Comparison of ENCODE assay signal across 14 mouse cellular contexts in genomic region chr8:93940542-93941423, GRCm38 (mm10).
DNase-seq lines count a peak whose midpoint lies in the region; ATAC-seq and TF ChIP-seq lines count a peak whose summit lies in the region.
"Had no signal": no experiment of that assay in that cellular context is flagged by ENCODE, and none has a peak within 500 bp of the region (broad histone marks: within the 10 kb centered on the region; RNA-seq: fewer than 3 reads in every experiment).

No protein-coding gene starts in this region.

- H3K36me3 ChIP-seq in hindbrain, embryonic 16.5 days (ENCODE audit: control insufficient read depth, insufficient read depth, low read length): no peaks in the 10 kb centered on the region
- H3K36me3 ChIP-seq in hindbrain, embryonic 10.5 days: no peaks in the 10 kb centered on the region
- peaks cover 13% of the 10 kb centered on the region; the same call in 1 of the 2 replicates for H3K36me3 ChIP-seq in midbrain, embryonic 15.5 days (replicated peaks)
- H3K36me3 ChIP-seq in midbrain, postnatal 0 days (ENCODE audit: insufficient read depth, low read length): peaks cover 13% of the 10 kb centered on the region
- H3K36me3 ChIP-seq in myocyte (ENCODE audit: control insufficient read depth, insufficient read depth): no peaks in the 10 kb centered on the region
- H3K36me3 ChIP-seq: G1E; intestine, embryonic 15.5 days; limb, embryonic 10.5 days; liver, embryonic 13.5 days had no signal

- peak overlapping the region; percentile 5; the same call in 1 of the 2 replicates for H3K27ac ChIP-seq in hindbrain, embryonic 16.5 days (ENCODE audit: low read depth, low read length)
- no peak overlapping the region for H3K27ac ChIP-seq in hindbrain, embryonic 10.5 days
- 0 out of 2 replicates have a peak overlapping the region, but pooled peaks have one; percentile 34 for H3K27ac ChIP-seq in midbrain, embryonic 15.5 days
- no peak overlapping the region for H3K27ac ChIP-seq in midbrain, postnatal 0 days (ENCODE audit: low read depth, low read length)
- H3K27ac ChIP-seq: intestine, embryonic 15.5 days; kidney, postnatal 0 days; limb, embryonic 10.5 days; liver, embryonic 13.5 days had no signal

- WGBS in hindbrain, embryonic 16.5 days: 80% methylated on average over 11 of the region's 11 CpGs
- 77% methylated on average over 11 of the region's 11 CpGs for WGBS in hindbrain, embryonic 10.5 days
- 80% methylated on average over 11 of the region's 11 CpGs for WGBS in midbrain, embryonic 15.5 days
- 73% methylated on average over 11 of the region's 11 CpGs for WGBS in midbrain, postnatal 0 days

- no peaks in the 10 kb centered on the region for H3K79me2 ChIP-seq in myocyte (ENCODE audit: control insufficient read depth, insufficient read depth)

- no peak overlapping the region for H3K4me2 ChIP-seq in hindbrain, embryonic 16.5 days (ENCODE audit: low read length)
- no peak overlapping the region for H3K4me2 ChIP-seq in midbrain, embryonic 15.5 days
- H3K4me2 ChIP-seq in midbrain, postnatal 0 days (ENCODE audit: low read depth, low read length, poor library complexity, severe bottlenecking): no peak overlapping the region
- peak overlapping the region; percentile 58 for H3K4me2 ChIP-seq in myocyte (ENCODE audit: low read depth)
- H3K4me2 ChIP-seq: intestine, embryonic 15.5 days; liver, embryonic 13.5 days had no signal

- peaks cover under 1% of the 10 kb centered on the region for H3K4me1 ChIP-seq in hindbrain, embryonic 16.5 days (ENCODE audit: control insufficient read depth, insufficient read depth, low read depth, low read length)
- 0 out of 2 replicates have a peak, but pooled peaks cover 8% of the 10 kb centered on the region for H3K4me1 ChIP-seq in hindbrain, embryonic 10.5 days (replicated peaks)
- H3K4me1 ChIP-seq in midbrain, embryonic 15.5 days: peaks cover 3% of the 10 kb centered on the region; the same call in 1 of the 2 replicates
- no peaks in the 10 kb centered on the region for H3K4me1 ChIP-seq in midbrain, postnatal 0 days (ENCODE audit: insufficient read depth, low read length)
- H3K4me1 ChIP-seq: intestine, embryonic 15.5 days; liver, embryonic 13.5 days had no signal

- H3K27me3 ChIP-seq in hindbrain, embryonic 16.5 days (replicated peaks; ENCODE audit: control insufficient read depth, insufficient read depth, low read length): no peaks in the 10 kb centered on the region
- H3K27me3 ChIP-seq in hindbrain, embryonic 10.5 days (ENCODE audit: insufficient read depth, poor library complexity, severe bottlenecking): no peaks in the 10 kb centered on the region
- no peaks in the 10 kb centered on the region for H3K27me3 ChIP-seq in midbrain, embryonic 15.5 days (replicated peaks)
- no peaks in the 10 kb centered on the region for H3K27me3 ChIP-seq in midbrain, postnatal 0 days (ENCODE audit: insufficient read depth, low read length)
- no peaks in the 10 kb centered on the region for H3K27me3 ChIP-seq in myocyte (ENCODE audit: control insufficient read depth, insufficient read depth, insufficient read length)
- H3K27me3 ChIP-seq: intestine, embryonic 15.5 days; liver, embryonic 13.5 days had no signal

- intact Hi-C loops in gastrocnemius, postnatal 36 days (cut with DNase I): no loop called here

- H3K9me3 ChIP-seq in hindbrain, embryonic 16.5 days (ENCODE audit: control insufficient read depth, low read length): no peaks in the 10 kb centered on the region
- H3K9me3 ChIP-seq in hindbrain, embryonic 10.5 days: no peaks in the 10 kb centered on the region
- no peaks in the 10 kb centered on the region for H3K9me3 ChIP-seq in midbrain, embryonic 15.5 days
- no peaks in the 10 kb centered on the region for H3K9me3 ChIP-seq in midbrain, postnatal 0 days (ENCODE audit: low read length)
- H3K9me3 ChIP-seq: G1E; intestine, embryonic 15.5 days; limb, embryonic 10.5 days; liver, embryonic 13.5 days had no signal

- no peak overlapping the region for H3K4me3 ChIP-seq in hindbrain, embryonic 16.5 days (ENCODE audit: low read length)
- H3K4me3 ChIP-seq in hindbrain, embryonic 10.5 days: no peak overlapping the region
- no peak overlapping the region for H3K4me3 ChIP-seq in midbrain, embryonic 15.5 days
- H3K4me3 ChIP-seq in midbrain, postnatal 0 days (ENCODE audit: low read depth, low read length): no peak overlapping the region
- H3K4me3 ChIP-seq in myocyte: no peak overlapping the region
- H3K4me3 ChIP-seq: intestine, embryonic 15.5 days; limb, embryonic 10.5 days; liver, embryonic 13.5 days had no signal

- H3ac ChIP-seq in myocyte (ENCODE audit: control insufficient read depth, insufficient read length): no peak overlapping the region

- DNase-seq in frontal cortex, postnatal 14 days (ENCODE audit: low spot score in 2 of 2): no peak
- DNase-seq in hindbrain, embryonic 10.5 days (ENCODE audit: low spot score): no peak
- DNase-seq in midbrain, postnatal 0 days (ENCODE audit: low spot score): no peak
- DNase-seq in gastrocnemius, postnatal 36 days: no peak
- DNase-seq: liver, embryonic 13.5 days; right cerebral cortex, postnatal 4 days had no signal

- no peak for TF ChIP-seq CTCF in midbrain, postnatal 0 days (IDR thresholded peaks at IDR 0.05)

- H3K9ac ChIP-seq in hindbrain, embryonic 16.5 days (ENCODE audit: low read depth, low read length): no peak overlapping the region
- no peak overlapping the region for H3K9ac ChIP-seq in midbrain, embryonic 15.5 days
- no peak overlapping the region for H3K9ac ChIP-seq in midbrain, postnatal 0 days (replicated peaks; ENCODE audit: low read length, poor library complexity, severe bottlenecking)
- H3K9ac ChIP-seq: intestine, embryonic 15.5 days; liver, embryonic 13.5 days had no signal

- peak; percentile 64 for ATAC-seq in frontal cortex, adult (ENCODE audit: low TSS enrichment)
- ATAC-seq in hindbrain, embryonic 16.5 days: no peak
- ATAC-seq in midbrain, embryonic 15.5 days (replicated peaks): no peak
- ATAC-seq in midbrain, postnatal 0 days (ENCODE audit: low FRiP score): no peak
- ATAC-seq: intestine, embryonic 15.5 days had no signal

- no peak for TF ChIP-seq POLR2A in myocyte (IDR thresholded peaks at IDR 0.05; ENCODE audit: insufficient read length, low read depth)

TF ChIP-seq in myocyte, 11 proteins besides CTCF, POLR2A, EP300 and RAD21:
- TF ChIP-seq MAX (IDR thresholded peaks at IDR 0.05; ENCODE audit: low read depth) (no peak), SRF (IDR thresholded peaks at IDR 0.05; ENCODE audit: control insufficient read depth, insufficient read length, low read depth) (no peak), MYOD1 (IDR thresholded peaks at IDR 0.05; ENCODE audit: control insufficient read depth in 1 of 3, insufficient read length in 2 of 3, low read depth in 2 of 3) (peak in 2 of 3 experiments; percentile 34 to 81), POLR2AphosphoS2 (IDR thresholded peaks at IDR 0.05; ENCODE audit: insufficient read length, low read depth) (no peak), MYOG (IDR thresholded peaks at IDR 0.05; ENCODE audit: control insufficient read depth in 1 of 3, insufficient read depth in 1 of 3, insufficient read length in 2 of 3, low read depth in 2 of 3) (peak in 1 of 3 experiments; percentile 73), CEBPB (IDR thresholded peaks at IDR 0.05; ENCODE audit: insufficient read depth, poor library complexity, severe bottlenecking) (no peak), TCF12 (IDR thresholded peaks at IDR 0.05; ENCODE audit: insufficient read depth, poor library complexity, severe bottlenecking) (peak; percentile 11), USF1 (IDR thresholded peaks at IDR 0.05; ENCODE audit: low read depth) (no peak), E2F4 (IDR thresholded peaks at IDR 0.05; ENCODE audit: insufficient read depth) (no peak), REST (IDR thresholded peaks at IDR 0.05; ENCODE audit: insufficient read depth, insufficient read length) (no peak), TCF3 (IDR thresholded peaks at IDR 0.05; ENCODE audit: insufficient read length, low read depth) (no peak)
TF ChIP-seq in myocyte: peak in this region for 3.

Comparison
In these comparisons a context has a peak if more than half of its experiments do, and no peak if none do; other contexts are left out.
1. H3K27ac ChIP-seq: peak in hindbrain, embryonic 16.5 days (single experiment) and midbrain, embryonic 15.5 days (single experiment); none in hindbrain, embryonic 10.5 days (single experiment) and midbrain, postnatal 0 days (single experiment).